Mouse (Mus musculus): Measurements from ENCODE around the gene Tgtp2. TPM values are rescaled to one million over a fixed set of nuclear protein-coding genes. Genes with fewer than 3 reads are reported as not detected.

Tgtp2 gene
- polyA plus RNA-seq, 1 experiment from 2014 or later = 0.42 TPM

- Histone ChIP-seq H3K4me2 (replicated peaks; ENCODE audit: low read depth, low read length) (no peak overlapping the region), H3K4me3 (ENCODE audit: low read length) (no peak overlapping the region), H3K9ac (replicated peaks; ENCODE audit: low read length) (no peak overlapping the region), H3K27ac (ENCODE audit: low read length) (no peak overlapping the region), H3K9me3 (ENCODE audit: low read length) (no peaks in the 10 kb centered on the region), H3K27me3 (ENCODE audit: insufficient read depth, low read length) (no peaks in the 10 kb centered on the region), H3K36me3 (ENCODE audit: insufficient read depth, low read length) (no peaks in the 10 kb centered on the region), H3K4me1 (ENCODE audit: insufficient read depth, low read length) (no peaks in the 10 kb centered on the region)
- WGBS = 83% methylated on average over 4 of the region's 4 CpGs
- ATAC-seq (ENCODE audit: low FRiP score, low TSS enrichment) = no peak
These were observed 31.4 kb upstream of the Tgtp2 start for GRCm38 (mm10) chr11:49095367-49095766.

- H3K36me3 ChIP-seq (ENCODE audit: insufficient read depth, low read length) = no peaks in the 10 kb centered on the region
- no peaks in the 10 kb centered on the region for H3K4me1 ChIP-seq (ENCODE audit: insufficient read depth, low read length)
- no peak overlapping the region for H3K4me3 ChIP-seq (ENCODE audit: low read length)
- H3K27ac ChIP-seq (ENCODE audit: low read length) = no peak overlapping the region
- H3K4me2 ChIP-seq (replicated peaks; ENCODE audit: low read depth, low read length) = no peak overlapping the region
- H3K9ac ChIP-seq (replicated peaks; ENCODE audit: low read length) = no peak overlapping the region
- no peaks in the 10 kb centered on the region for H3K27me3 ChIP-seq (ENCODE audit: insufficient read depth, low read length)
- ATAC-seq (ENCODE audit: low FRiP score, low TSS enrichment) = no peak
- WGBS = 88% methylated on average over 6 of the region's 6 CpGs
- H3K9me3 ChIP-seq (ENCODE audit: low read length) = no peaks in the 10 kb centered on the region
These were observed 30.1 kb upstream of the Tgtp2 start for GRCm38 (mm10) chr11:49093861-49094660.

- Histone ChIP-seq H3K9me3 (ENCODE audit: low read length) (no peaks in the 10 kb centered on the region), H3K4me2 (replicated peaks; ENCODE audit: low read depth, low read length) (no peak overlapping the region)
- WGBS = 83% methylated on average over 2 of the region's 2 CpGs
These were observed 28.8 kb upstream of the Tgtp2 start for GRCm38 (mm10) chr11:49092786-49093185.

GRCm38 (mm10) chr11:49092053-49092586, 28.1 kb upstream of the Tgtp2 start:
- no peak overlapping the region for H3K27ac ChIP-seq (ENCODE audit: low read length)
- no peak for ATAC-seq (ENCODE audit: low FRiP score, low TSS enrichment)
- H3K36me3 ChIP-seq (ENCODE audit: insufficient read depth, low read length) = no peaks in the 10 kb centered on the region
- no peaks in the 10 kb centered on the region for H3K9me3 ChIP-seq (ENCODE audit: low read length)
- H3K9ac ChIP-seq (replicated peaks; ENCODE audit: low read length) = no peak overlapping the region
- 91% methylated on average over 1 of the region's 1 CpGs for WGBS
- H3K4me1 ChIP-seq (ENCODE audit: insufficient read depth, low read length) = 0 out of 2 replicates have a peak, but pooled peaks cover 4% of the 10 kb centered on the region
- no peak overlapping the region for H3K4me3 ChIP-seq (ENCODE audit: low read length)
- H3K4me2 ChIP-seq (replicated peaks; ENCODE audit: low read depth, low read length) = no peak overlapping the region
- H3K27me3 ChIP-seq (ENCODE audit: insufficient read depth, low read length) = no peaks in the 10 kb centered on the region

More at GRCm38 (mm10) chr11:49092786-49093185, 28.8 kb upstream of the Tgtp2 start:
- H3K4me3 ChIP-seq (ENCODE audit: low read length) = no peak overlapping the region
- 0 out of 2 replicates have a peak, but pooled peaks cover 4% of the 10 kb centered on the region for H3K4me1 ChIP-seq (ENCODE audit: insufficient read depth, low read length)
- H3K9ac ChIP-seq (replicated peaks; ENCODE audit: low read length) = no peak overlapping the region
- no peaks in the 10 kb centered on the region for H3K27me3 ChIP-seq (ENCODE audit: insufficient read depth, low read length)
- no peak for ATAC-seq (ENCODE audit: low FRiP score, low TSS enrichment)
- no peak overlapping the region for H3K27ac ChIP-seq (ENCODE audit: low read length)
- no peaks in the 10 kb centered on the region for H3K36me3 ChIP-seq (ENCODE audit: insufficient read depth, low read length)

GRCm38 (mm10) chr11:49091171-49091570, 27.2 kb upstream of the Tgtp2 start:
- Histone ChIP-seq H3K36me3 (ENCODE audit: insufficient read depth, low read length) (no peaks in the 10 kb centered on the region), H3K27me3 (ENCODE audit: insufficient read depth, low read length) (no peaks in the 10 kb centered on the region), H3K27ac (ENCODE audit: low read length) (no peak overlapping the region), H3K4me2 (replicated peaks; ENCODE audit: low read depth, low read length) (no peak overlapping the region), H3K4me3 (ENCODE audit: low read length) (no peak overlapping the region), H3K9me3 (ENCODE audit: low read length) (no peaks in the 10 kb centered on the region), H3K4me1 (ENCODE audit: insufficient read depth, low read length) (0 out of 2 replicates have a peak, but pooled peaks cover 4% of the 10 kb centered on the region), H3K9ac (replicated peaks; ENCODE audit: low read length) (no peak overlapping the region)
- 78% methylated on average over 4 of the region's 4 CpGs for WGBS
- no peak for ATAC-seq (ENCODE audit: low FRiP score, low TSS enrichment)

- ATAC-seq (ENCODE audit: low FRiP score, low TSS enrichment) = no peak
- no peak overlapping the region for H3K4me2 ChIP-seq (replicated peaks; ENCODE audit: low read depth, low read length)
- H3K9ac ChIP-seq (replicated peaks; ENCODE audit: low read length) = no peak overlapping the region
- H3K9me3 ChIP-seq (ENCODE audit: low read length) = no peaks in the 10 kb centered on the region
- 0 out of 2 replicates have a peak, but pooled peaks cover 4% of the 10 kb centered on the region for H3K4me1 ChIP-seq (ENCODE audit: insufficient read depth, low read length)
- H3K4me3 ChIP-seq (ENCODE audit: low read length) = no peak overlapping the region
- no peak overlapping the region for H3K27ac ChIP-seq (ENCODE audit: low read length)
- WGBS = 91% methylated on average over 5 of the region's 5 CpGs
- H3K27me3 ChIP-seq (ENCODE audit: insufficient read depth, low read length) = no peaks in the 10 kb centered on the region
- no peaks in the 10 kb centered on the region for H3K36me3 ChIP-seq (ENCODE audit: insufficient read depth, low read length)
These were observed 26.5 kb upstream of the Tgtp2 start for GRCm38 (mm10) chr11:49090551-49090950.

GRCm38 (mm10) chr11:49089735-49090507, 25.9 kb upstream of the Tgtp2 start:
- no peak for ATAC-seq (ENCODE audit: low FRiP score, low TSS enrichment)
- 82% methylated on average over 3 of the region's 3 CpGs for WGBS

GRCm38 (mm10) chr11:49088990-49089652, 25.1 kb upstream of the Tgtp2 start:
- Histone ChIP-seq H3K27ac (ENCODE audit: low read length) (no peak overlapping the region), H3K27me3 (ENCODE audit: insufficient read depth, low read length) (no peaks in the 10 kb centered on the region), H3K9ac (replicated peaks; ENCODE audit: low read length) (no peak overlapping the region), H3K4me1 (ENCODE audit: insufficient read depth, low read length) (peaks cover 10% of the 10 kb centered on the region; the same call in 1 of the 2 replicates), H3K9me3 (ENCODE audit: low read length) (no peaks in the 10 kb centered on the region), H3K4me2 (replicated peaks; ENCODE audit: low read depth, low read length) (no peak overlapping the region), H3K4me3 (ENCODE audit: low read length) (no peak overlapping the region), H3K36me3 (ENCODE audit: insufficient read depth, low read length) (no peaks in the 10 kb centered on the region)
- 90% methylated on average over 5 of the region's 5 CpGs for WGBS
- no peak for ATAC-seq (ENCODE audit: low FRiP score, low TSS enrichment)

More at GRCm38 (mm10) chr11:49089735-49090507, 25.9 kb upstream of the Tgtp2 start:
- Histone ChIP-seq H3K36me3 (ENCODE audit: insufficient read depth, low read length) (no peaks in the 10 kb centered on the region), H3K27me3 (ENCODE audit: insufficient read depth, low read length) (no peaks in the 10 kb centered on the region), H3K4me2 (replicated peaks; ENCODE audit: low read depth, low read length) (no peak overlapping the region), H3K4me3 (ENCODE audit: low read length) (no peak overlapping the region), H3K4me1 (ENCODE audit: insufficient read depth, low read length) (peaks cover 8% of the 10 kb centered on the region; the same call in 1 of the 2 replicates), H3K9me3 (ENCODE audit: low read length) (no peaks in the 10 kb centered on the region), H3K9ac (replicated peaks; ENCODE audit: low read length) (no peak overlapping the region), H3K27ac (ENCODE audit: low read length) (no peak overlapping the region)

- no peak overlapping the region for H3K27ac ChIP-seq (ENCODE audit: low read length)
- no peaks in the 10 kb centered on the region for H3K27me3 ChIP-seq (ENCODE audit: insufficient read depth, low read length)
- ATAC-seq (ENCODE audit: low FRiP score, low TSS enrichment) = peak; percentile 85; the same call in 1 of the 2 replicates
- H3K4me1 ChIP-seq (ENCODE audit: insufficient read depth, low read length) = peaks cover 10% of the 10 kb centered on the region; the same call in 1 of the 2 replicates
- no peaks in the 10 kb centered on the region for H3K9me3 ChIP-seq (ENCODE audit: low read length)
- peak overlapping the region; percentile 45 for H3K4me2 ChIP-seq (replicated peaks; ENCODE audit: low read depth, low read length)
- WGBS = 31% methylated on average over 22 of the region's 22 CpGs
- H3K4me3 ChIP-seq (ENCODE audit: low read length) = peak overlapping the region; percentile 7
- H3K9ac ChIP-seq (replicated peaks; ENCODE audit: low read length) = no peak overlapping the region
- no peaks in the 10 kb centered on the region for H3K36me3 ChIP-seq (ENCODE audit: insufficient read depth, low read length)
These were observed 24.0 kb upstream of the Tgtp2 start for GRCm38 (mm10) chr11:49087830-49088616.
